Mouse (Mus musculus) spleen, adult 2 months (tissue): Measurements from ENCODE around the gene Il11.

Experiments
- CTCF ChIP-seq: fragments of 200-500 bp; IDR thresholded peaks from 2 replicates; pipeline ENCODE4 v1.5.1; 2011; ENCODE audit warnings: mild to moderate bottlenecking, inconsistent platforms; ENCODE audit not compliant: insufficient read depth, insufficient read length, insufficient replicate concordance; ENCODE audit errors: extremely low read depth
- POLR2A ChIP-seq: fragments of 200-500 bp; IDR thresholded peaks from 2 replicates; pipeline ENCODE4 v1.6.1; 2011; ENCODE audit warnings: low read depth, low read length, inconsistent platforms

DNA sequence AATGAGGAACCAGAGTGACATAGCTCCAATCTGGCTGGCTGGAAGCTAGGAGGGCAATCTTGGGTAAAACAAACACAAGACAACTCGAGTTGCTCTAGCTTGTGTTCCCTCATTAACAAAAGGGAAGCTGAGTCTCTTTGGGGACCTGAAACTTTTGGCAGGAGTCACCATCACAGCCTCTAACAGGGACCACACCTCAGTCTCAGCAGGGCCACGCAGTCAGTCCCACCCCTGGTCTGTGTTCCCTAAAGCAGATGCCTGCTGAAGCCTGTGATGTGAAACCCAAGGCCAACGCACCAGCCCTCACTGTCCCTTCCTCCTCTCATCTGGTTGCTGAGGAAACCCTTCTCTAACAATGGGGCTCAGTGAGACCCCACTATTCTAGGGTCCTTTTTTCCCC is 529 bp downstream of the Il11 start:
- TF ChIP-seq POLR2A (no peak), CTCF (no peak)
